Mouse (Mus musculus): ENCODE measurements around the gene Dspp. TPM values are rescaled to one million over a fixed set of nuclear protein-coding genes. Genes with fewer than 3 reads are reported as not detected.

The Dspp gene
- polyA plus RNA-seq, 1 experiment from 2014 or later: not detected

DNA sequence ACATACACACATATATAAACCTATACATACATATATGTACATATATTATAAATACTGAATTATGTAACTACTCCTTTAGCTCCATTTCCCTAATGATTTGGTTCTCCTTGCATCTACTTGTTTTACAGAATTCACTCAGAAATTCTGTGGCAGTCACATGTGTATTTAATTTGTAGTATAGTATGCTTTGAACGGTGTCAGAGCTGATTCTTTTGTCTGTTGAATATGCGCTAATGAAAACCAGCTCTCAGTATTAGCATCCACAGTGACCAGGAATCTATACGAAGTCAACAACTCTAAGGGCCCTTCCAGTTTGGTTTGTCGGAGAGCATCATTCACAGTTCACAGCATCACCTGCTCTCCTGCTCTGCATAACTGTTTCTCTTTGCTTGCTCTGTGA lies 7.0 kb upstream of the Dspp start:
- H3K9me3 ChIP-seq (ENCODE audit: control insufficient read depth, low read length): no peaks in the 10 kb centered on the region
- ATAC-seq (ENCODE audit: low FRiP score) (no peak), DNase-seq (ENCODE audit: low spot score, missing footprints) (no peak)
- no peak overlapping the region for H3K4me3 ChIP-seq (ENCODE audit: low read depth, low read length)
- H3K4me1 ChIP-seq (ENCODE audit: control insufficient read depth, insufficient read depth, low read length): no peaks in the 10 kb centered on the region
- no peaks in the 10 kb centered on the region for H3K36me3 ChIP-seq (ENCODE audit: control insufficient read depth, insufficient read depth, low read length)
- H3K9ac ChIP-seq (ENCODE audit: low read length): no peak overlapping the region
- no peak overlapping the region for H3K4me2 ChIP-seq
- 82% methylated on average over 4 of the region's 4 CpGs for whole genome bisulfite sequencing
- H3K27ac ChIP-seq (ENCODE audit: low read depth, low read length): no peak overlapping the region
- no peaks in the 10 kb centered on the region for H3K27me3 ChIP-seq (ENCODE audit: control insufficient read depth, insufficient read depth, low read length)

DNA sequence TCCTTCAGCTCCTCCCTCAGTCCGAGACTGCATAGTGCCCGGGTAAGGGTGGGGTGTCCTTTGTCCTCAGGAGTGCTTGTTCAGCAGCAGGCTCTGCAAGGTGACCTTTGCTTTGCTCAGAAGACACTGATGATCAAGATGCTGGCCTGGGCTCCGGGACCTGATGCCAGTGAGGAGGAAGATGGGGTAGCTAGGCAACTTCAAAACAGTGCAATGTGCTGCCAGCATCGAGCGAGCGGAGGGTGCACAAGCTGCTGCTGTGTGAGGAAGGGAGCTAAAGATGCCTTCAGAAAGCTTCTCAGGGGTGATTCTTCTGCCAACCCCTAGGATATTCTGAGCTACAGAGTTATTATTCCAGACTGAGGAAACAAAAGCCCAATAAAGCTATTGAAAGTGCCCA lies 2.6 kb downstream of the Dspp start:
- Histone ChIP-seq H3K27me3 (ENCODE audit: control insufficient read depth, insufficient read depth, low read length) (no peaks in the 10 kb centered on the region), H3K9ac (ENCODE audit: low read length) (no peak overlapping the region), H3K4me3 (ENCODE audit: low read depth, low read length) (no peak overlapping the region), H3K9me3 (ENCODE audit: control insufficient read depth, low read length) (no peaks in the 10 kb centered on the region), H3K4me1 (ENCODE audit: control insufficient read depth, insufficient read depth, low read length) (no peaks in the 10 kb centered on the region), H3K36me3 (ENCODE audit: control insufficient read depth, insufficient read depth, low read length) (no peaks in the 10 kb centered on the region), H3K4me2 (no peak overlapping the region), H3K27ac (ENCODE audit: low read depth, low read length) (no peak overlapping the region)
- DNase-seq (ENCODE audit: low spot score, missing footprints) (no peak), ATAC-seq (ENCODE audit: low FRiP score) (no peak)
- 80% methylated on average over 6 of the region's 6 CpGs for WGBS

DNA sequence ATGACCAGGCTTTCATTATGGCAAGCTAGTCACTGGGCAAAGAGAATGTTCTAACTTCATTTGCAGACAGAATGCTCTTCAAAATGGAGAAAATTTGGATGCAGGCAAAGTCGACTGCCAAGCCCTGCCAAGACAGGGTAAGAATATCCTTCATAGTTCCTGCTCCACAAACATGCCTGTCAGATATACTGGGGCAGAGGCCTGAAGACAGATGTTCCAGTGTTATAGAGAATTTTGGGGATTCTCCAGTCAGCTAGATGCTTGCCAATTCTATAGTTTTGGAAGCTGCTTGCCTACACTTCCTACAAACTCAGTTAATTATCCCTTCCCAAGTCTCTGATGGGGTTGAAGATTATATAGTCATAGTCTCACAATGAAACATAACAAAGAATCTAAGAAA lies 13.2 kb downstream of the Dspp start:
- DNase-seq (ENCODE audit: low spot score, missing footprints): no peak
- H3K36me3 ChIP-seq (ENCODE audit: control insufficient read depth, insufficient read depth, low read length): no peaks in the 10 kb centered on the region
- no peaks in the 10 kb centered on the region for H3K27me3 ChIP-seq (ENCODE audit: control insufficient read depth, insufficient read depth, low read length)
- no peaks in the 10 kb centered on the region for H3K4me1 ChIP-seq (ENCODE audit: control insufficient read depth, insufficient read depth, low read length)
- H3K27ac ChIP-seq (ENCODE audit: low read depth, low read length): no peak overlapping the region
- 87% methylated on average over 1 of the region's 1 CpGs for WGBS
- H3K9me3 ChIP-seq (ENCODE audit: control insufficient read depth, low read length): no peaks in the 10 kb centered on the region; the same call in 1 of the 2 replicates
- no peak overlapping the region for H3K9ac ChIP-seq (ENCODE audit: low read length)
- ATAC-seq (ENCODE audit: low FRiP score): no peak
- no peak overlapping the region for H3K4me3 ChIP-seq (ENCODE audit: low read depth, low read length)
- no peak overlapping the region for H3K4me2 ChIP-seq

DNA sequence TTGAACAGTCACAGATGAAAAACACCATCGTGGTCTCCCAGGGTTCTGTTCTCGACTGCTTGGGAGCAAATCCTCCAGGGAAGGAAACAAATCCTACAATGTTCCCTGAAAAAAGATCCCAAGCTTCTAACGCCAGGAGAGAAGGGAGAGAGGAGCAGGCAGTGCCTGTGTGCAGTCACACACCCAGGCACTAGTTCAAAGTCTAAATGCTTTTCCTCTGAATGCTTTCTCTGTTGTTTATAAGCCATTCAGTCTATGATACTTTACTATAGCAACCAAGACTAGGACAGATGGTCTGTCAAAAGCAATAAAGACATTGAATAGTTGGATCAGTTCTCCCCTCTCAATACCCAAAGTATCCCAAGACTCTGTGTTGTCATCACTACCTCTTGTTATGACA lies 16.8 kb downstream of the Dspp start:
- no peak overlapping the region for H3K27ac ChIP-seq (ENCODE audit: low read depth, low read length)
- H3K27me3 ChIP-seq (ENCODE audit: control insufficient read depth, insufficient read depth, low read length): no peaks in the 10 kb centered on the region
- DNase-seq (ENCODE audit: low spot score, missing footprints): no peak
- no peak overlapping the region for H3K4me2 ChIP-seq
- H3K9me3 ChIP-seq (ENCODE audit: control insufficient read depth, low read length): no peaks in the 10 kb centered on the region
- H3K4me3 ChIP-seq (ENCODE audit: low read depth, low read length): no peak overlapping the region
- no peaks in the 10 kb centered on the region for H3K36me3 ChIP-seq (ENCODE audit: control insufficient read depth, insufficient read depth, low read length)
- H3K4me1 ChIP-seq (ENCODE audit: control insufficient read depth, insufficient read depth, low read length): no peaks in the 10 kb centered on the region
- no peak overlapping the region for H3K9ac ChIP-seq (ENCODE audit: low read length)
- WGBS: 68% methylated on average over 3 of the region's 3 CpGs
- no peak for ATAC-seq (ENCODE audit: low FRiP score)

DNA sequence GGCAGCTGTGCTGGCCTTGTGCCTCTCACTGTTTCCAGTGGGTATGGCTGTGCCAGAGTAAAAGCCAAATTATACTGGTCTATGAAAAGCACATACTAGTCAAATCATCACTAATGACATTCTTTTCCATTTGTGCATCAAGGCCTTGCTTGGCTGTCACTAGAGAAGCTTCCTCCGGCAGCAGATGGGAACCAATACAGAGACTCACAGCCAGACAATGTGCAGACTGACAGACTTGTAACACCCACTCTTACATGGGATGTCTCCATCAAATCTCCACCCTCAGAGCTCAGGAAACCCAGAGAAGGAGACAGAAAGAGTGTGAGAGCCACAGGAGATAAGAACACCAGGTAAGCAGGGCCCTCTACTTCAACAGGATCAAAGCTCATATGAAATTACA lies 24.6 kb downstream of the Dspp start:
- Histone ChIP-seq H3K9ac (ENCODE audit: low read length) (no peak overlapping the region), H3K27ac (ENCODE audit: low read depth, low read length) (no peak overlapping the region), H3K4me1 (ENCODE audit: control insufficient read depth, insufficient read depth, low read length) (no peaks in the 10 kb centered on the region), H3K4me3 (ENCODE audit: low read depth, low read length) (no peak overlapping the region), H3K27me3 (ENCODE audit: control insufficient read depth, insufficient read depth, low read length) (no peaks in the 10 kb centered on the region), H3K36me3 (ENCODE audit: control insufficient read depth, insufficient read depth, low read length) (no peaks in the 10 kb centered on the region), H3K9me3 (ENCODE audit: control insufficient read depth, low read length) (no peaks in the 10 kb centered on the region), H3K4me2 (no peak overlapping the region)
- 95% methylated on average over 1 of the region's 1 CpGs for WGBS
- no peak for DNase-seq (ENCODE audit: low spot score, missing footprints)
- ATAC-seq (ENCODE audit: low FRiP score): no peak

DNA sequence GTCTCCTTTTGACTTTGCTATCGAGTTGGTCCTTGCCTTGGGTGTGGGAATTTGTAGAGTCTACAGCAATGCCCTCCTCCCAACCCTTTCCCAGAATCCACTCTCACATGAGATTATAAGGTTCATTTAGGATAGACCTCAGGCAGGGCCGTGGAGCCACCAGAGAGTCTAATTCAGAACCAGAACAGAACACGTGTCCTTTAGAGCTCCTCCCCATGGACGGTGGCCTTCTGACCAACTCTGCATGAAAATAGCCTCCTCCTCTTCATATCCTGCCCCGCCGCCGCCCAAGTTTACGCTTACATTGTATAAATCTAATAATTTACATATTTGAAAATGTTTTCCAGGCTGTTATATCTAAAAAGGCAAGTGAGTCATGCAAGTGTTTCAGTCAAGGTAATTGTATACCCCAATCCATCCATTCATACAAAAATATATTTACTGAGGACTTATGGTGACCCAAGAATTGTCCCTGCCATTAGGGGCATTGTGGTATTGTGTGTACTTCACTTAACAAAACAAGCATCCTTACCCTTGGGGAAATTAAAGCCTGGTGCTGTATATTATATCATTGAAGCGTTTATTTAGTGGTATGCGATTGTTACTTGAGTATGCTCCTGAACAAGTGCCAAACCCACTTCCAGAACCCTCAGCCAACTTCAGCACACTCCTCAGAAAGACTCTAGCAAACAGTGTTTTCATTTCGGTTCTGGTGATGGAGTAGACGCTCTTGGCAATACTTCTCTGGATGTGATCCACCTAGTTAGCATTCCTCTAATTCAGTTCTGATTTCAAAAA lies 30.8 kb downstream of the Dspp start:
- WGBS: 94% methylated on average over 12 of the region's 12 CpGs
- H3K4me1 ChIP-seq (ENCODE audit: control insufficient read depth, insufficient read depth, low read length): no peaks in the 10 kb centered on the region
- no peak overlapping the region for H3K4me3 ChIP-seq (ENCODE audit: low read depth, low read length)
- H3K9me3 ChIP-seq (ENCODE audit: control insufficient read depth, low read length): no peaks in the 10 kb centered on the region
- H3K4me2 ChIP-seq: no peak overlapping the region
- DNase-seq (ENCODE audit: low spot score, missing footprints) (no peak), ATAC-seq (ENCODE audit: low FRiP score) (no peak)
- no peaks in the 10 kb centered on the region for H3K36me3 ChIP-seq (ENCODE audit: control insufficient read depth, insufficient read depth, low read length)
- no peak overlapping the region for H3K27ac ChIP-seq (ENCODE audit: low read depth, low read length)
- H3K9ac ChIP-seq (ENCODE audit: low read length): no peak overlapping the region
- H3K27me3 ChIP-seq (ENCODE audit: control insufficient read depth, insufficient read depth, low read length): no peaks in the 10 kb centered on the region

DNA sequence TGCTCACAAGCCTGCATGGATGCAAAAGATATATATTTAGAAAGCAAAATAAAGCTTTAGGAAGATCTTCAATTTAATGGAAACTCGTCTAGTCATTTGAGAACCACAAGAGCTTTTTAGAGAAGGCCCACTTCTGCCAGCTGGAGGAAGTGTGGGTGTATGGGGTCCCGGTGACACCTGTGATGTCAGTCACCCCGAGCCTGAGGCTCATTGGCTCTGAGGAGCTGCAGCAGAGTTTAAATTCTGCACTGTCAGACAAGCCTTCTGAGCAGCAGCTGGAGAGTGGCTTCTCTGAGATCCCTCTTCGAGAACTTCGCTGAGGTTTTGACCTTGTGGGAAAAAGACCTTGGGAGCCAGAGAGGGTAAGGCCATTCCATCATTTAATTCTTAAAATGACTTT lies 31.8 kb downstream of the Dspp start, which contains the start of gene Dmp1:
Gene Dmp1 (plus strand): TSS at position 263 of the 400 bp plus-strand sequence.
- Histone ChIP-seq H3K4me3 (ENCODE audit: low read depth, low read length) (no peak within 1 kb of the TSS), H3K27ac (ENCODE audit: low read depth, low read length) (no peak within 1 kb of the TSS), H3K36me3 (ENCODE audit: control insufficient read depth, insufficient read depth, low read length) (no peaks in the 10 kb centered on the region), H3K9ac (ENCODE audit: low read length) (no peak within 1 kb of the TSS), H3K27me3 (ENCODE audit: control insufficient read depth, insufficient read depth, low read length) (no peaks in the 10 kb centered on the region), H3K4me1 (ENCODE audit: control insufficient read depth, insufficient read depth, low read length) (no peaks in the 10 kb centered on the region), H3K4me2 (no peak within 1 kb of the TSS), H3K9me3 (ENCODE audit: control insufficient read depth, low read length) (no peaks in the 10 kb centered on the region)
- ATAC-seq (ENCODE audit: low FRiP score) (no peak), DNase-seq (ENCODE audit: low spot score, missing footprints) (no peak)
- 87% methylated on average over 5 of the region's 5 CpGs for WGBS

DNA sequence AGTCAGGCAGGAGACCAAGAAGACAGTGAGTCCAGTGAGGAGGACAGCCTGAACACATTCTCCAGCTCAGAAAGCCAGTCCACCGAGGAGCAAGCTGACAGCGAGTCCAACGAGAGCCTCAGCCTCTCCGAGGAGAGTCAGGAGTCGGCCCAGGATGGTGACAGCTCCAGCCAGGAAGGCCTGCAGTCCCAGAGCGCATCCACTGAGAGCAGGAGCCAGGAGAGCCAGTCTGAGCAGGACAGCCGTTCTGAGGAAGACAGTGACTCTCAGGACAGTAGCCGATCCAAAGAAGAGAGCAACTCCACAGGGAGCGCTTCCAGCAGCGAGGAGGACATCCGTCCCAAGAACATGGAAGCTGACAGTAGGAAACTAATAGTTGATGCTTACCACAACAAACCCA lies 42.0 kb downstream of the Dspp start:
- no peak for ATAC-seq (ENCODE audit: low FRiP score)
- 79% methylated on average over 11 of the region's 11 CpGs for WGBS
- no peak overlapping the region for H3K4me3 ChIP-seq (ENCODE audit: low read depth, low read length)
- H3K9ac ChIP-seq (ENCODE audit: low read length): no peak overlapping the region
- no peak overlapping the region for H3K4me2 ChIP-seq
- DNase-seq (ENCODE audit: low spot score, missing footprints): no peak
- H3K4me1 ChIP-seq (ENCODE audit: control insufficient read depth, insufficient read depth, low read length): no peaks in the 10 kb centered on the region
- H3K27me3 ChIP-seq (ENCODE audit: control insufficient read depth, insufficient read depth, low read length): no peaks in the 10 kb centered on the region
- H3K9me3 ChIP-seq (ENCODE audit: control insufficient read depth, low read length): no peaks in the 10 kb centered on the region
- no peaks in the 10 kb centered on the region for H3K36me3 ChIP-seq (ENCODE audit: control insufficient read depth, insufficient read depth, low read length)
- no peak overlapping the region for H3K27ac ChIP-seq (ENCODE audit: low read depth, low read length)

DNA sequence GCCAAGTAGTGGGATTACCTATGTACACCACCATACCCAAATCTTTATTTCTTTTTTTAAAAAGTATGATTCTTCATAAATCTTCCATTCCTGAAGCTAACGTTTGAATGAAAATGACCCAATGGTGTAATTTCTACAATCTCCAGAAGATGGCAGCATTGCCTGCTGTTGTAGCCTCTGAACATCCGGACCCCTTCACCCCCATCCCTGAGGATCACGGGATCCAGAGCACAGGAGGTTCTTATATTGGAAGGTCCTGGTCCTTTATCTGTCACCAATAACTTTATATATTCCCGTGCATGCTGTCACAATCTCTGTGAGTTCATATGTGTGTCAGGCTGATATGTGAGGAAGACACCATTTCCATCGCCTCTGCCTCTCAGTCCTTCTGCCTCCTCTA lies 48.4 kb downstream of the Dspp start:
- DNase-seq (ENCODE audit: low spot score, missing footprints) (peak; percentile 94), ATAC-seq (ENCODE audit: low FRiP score) (peak; percentile 57; the same call in 1 of the 2 replicates)
- 36% methylated on average over 5 of the region's 5 CpGs for WGBS
- H3K4me3 ChIP-seq (ENCODE audit: low read depth, low read length): no peak overlapping the region
- no peak overlapping the region for H3K9ac ChIP-seq (ENCODE audit: low read length)
- H3K4me2 ChIP-seq: no peak overlapping the region
- H3K27ac ChIP-seq (ENCODE audit: low read depth, low read length): no peak overlapping the region
- no peaks in the 10 kb centered on the region for H3K4me1 ChIP-seq (ENCODE audit: control insufficient read depth, insufficient read depth, low read length)
- no peaks in the 10 kb centered on the region for H3K9me3 ChIP-seq (ENCODE audit: control insufficient read depth, low read length)
- no peaks in the 10 kb centered on the region for H3K27me3 ChIP-seq (ENCODE audit: control insufficient read depth, insufficient read depth, low read length)
- H3K36me3 ChIP-seq (ENCODE audit: control insufficient read depth, insufficient read depth, low read length): no peaks in the 10 kb centered on the region
